Mouse (Mus musculus) heart, adult 2 months (tissue): Measurements from ENCODE around the gene Rpp40.

Experiments used
- CTCF ChIP-seq: fragments of 200-600 bp; IDR thresholded peaks from 2 replicates; pipeline ENCODE4 v1.8.1; 2022; ENCODE audit warnings: antibody characterized with exemption, mild to moderate bottlenecking, moderate library complexity
- EP300 ChIP-seq: fragments of 200-500 bp; IDR thresholded peaks from 2 replicates; pipeline ENCODE4 v1.6.1; 2011; ENCODE audit warnings: low read depth, low read length, control low read depth; ENCODE audit not compliant: insufficient read depth
- POLR2A ChIP-seq: fragments of 200-500 bp; IDR thresholded peaks from 2 replicates; pipeline ENCODE4 v1.6.1; 2011; ENCODE audit warnings: mild to moderate bottlenecking, low read depth, low read length, control low read depth; ENCODE audit not compliant: insufficient read depth

DNA sequence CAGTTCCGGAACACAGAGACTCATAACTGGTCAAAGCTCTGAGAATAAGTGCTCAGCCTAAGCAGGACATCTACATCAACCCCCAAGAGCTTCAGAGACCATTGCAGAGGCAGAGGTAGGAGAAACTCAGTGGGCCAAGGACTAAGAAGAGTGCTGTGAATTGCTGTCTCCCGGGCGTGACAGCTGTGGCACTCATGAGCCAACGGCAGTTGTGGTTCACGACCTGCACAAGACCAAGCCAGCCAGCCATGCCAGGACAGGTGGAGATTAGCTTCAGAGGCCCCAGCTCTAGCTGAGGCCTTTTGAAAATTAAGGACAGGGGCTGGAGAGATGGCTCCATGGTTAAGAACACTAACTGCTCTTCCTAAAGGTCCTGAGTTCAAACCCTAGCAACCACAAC, 26.6 kb downstream of the Rpp40 start:
- TF ChIP-seq CTCF (no peak), EP300 (no peak), POLR2A (no peak)
